Mouse (Mus musculus) cerebellum, postnatal 10 days (tissue): ENCODE data around the gene Abcg8.

Experiments used
- DNase-seq, 2 experiments: peaks; one replicate each; pipeline ENCODE4 v3.0.0; 2021; ENCODE audit warnings: mixed read lengths in 2 of 2

Gene Abcg8

DNA sequence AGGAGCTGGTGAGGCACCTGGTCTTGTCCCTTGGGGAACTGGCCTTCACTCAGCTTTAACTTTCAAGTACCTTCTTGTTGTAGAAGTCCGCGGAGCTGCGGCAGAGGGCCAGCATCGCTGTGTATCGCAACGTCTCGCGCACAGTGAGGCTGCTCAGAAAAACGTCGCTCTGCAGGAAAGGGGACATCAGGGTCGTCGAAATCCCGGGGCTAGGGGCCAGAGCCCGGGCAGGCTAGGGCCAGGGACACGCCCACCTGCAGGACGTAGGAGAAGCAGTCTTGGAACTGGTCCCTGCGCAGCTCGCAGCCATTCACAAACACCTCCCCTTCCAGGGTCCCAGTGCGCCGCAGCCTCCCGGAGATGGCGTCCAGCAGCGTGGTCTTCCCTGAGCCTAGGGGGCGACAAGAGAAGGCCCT lies at the start of gene Abcg8:
Abcg8 (plus strand) TSS at position 352 of the 416 bp plus-strand sequence.
- DNase-seq: peak; percentile 29 to 48

DNA sequence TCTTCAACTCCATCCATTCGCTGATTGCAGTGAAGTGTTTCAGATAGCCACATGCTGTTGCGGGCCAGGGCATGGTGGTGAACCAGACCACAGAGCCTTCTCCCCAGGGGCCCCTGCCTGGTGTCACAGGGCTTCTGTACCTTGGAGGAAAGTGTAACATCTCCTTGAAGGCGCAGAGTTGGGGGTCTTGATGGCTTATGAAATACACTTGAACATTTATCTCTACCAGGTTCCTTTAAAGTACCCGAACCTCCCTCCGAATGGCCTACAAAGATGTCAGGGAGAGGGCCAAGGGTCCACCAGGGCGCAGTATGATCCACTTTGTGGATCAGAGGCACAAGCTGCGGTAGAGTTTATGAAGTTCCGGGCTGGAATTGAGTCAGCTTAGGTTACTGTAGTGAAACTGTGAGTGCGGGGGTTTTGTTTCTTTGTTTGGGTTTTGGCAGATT lies 49.2 kb upstream of the Abcg8 start:
- DNase-seq: peak; percentile 50 to 56

DNA sequence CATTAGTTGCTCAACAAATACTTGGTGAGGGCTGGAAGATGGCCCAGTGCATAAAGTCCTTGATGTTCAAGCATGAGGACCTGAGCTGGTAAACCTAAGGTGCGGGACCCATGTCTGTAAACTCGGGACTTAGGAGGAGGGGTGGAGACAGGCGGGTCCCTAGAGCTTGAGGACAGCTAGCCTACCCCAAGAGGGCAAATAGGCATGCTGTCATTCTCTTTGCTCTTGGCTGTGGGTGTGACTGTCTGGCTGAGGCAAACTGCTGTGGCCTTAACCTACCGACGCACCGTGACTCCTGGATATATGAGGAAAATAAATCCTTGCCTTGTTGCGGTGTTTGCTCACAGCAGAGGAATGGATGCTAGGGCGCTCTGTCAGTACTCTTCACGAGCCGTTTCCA lies 48.4 kb upstream of the Abcg8 start:
- DNase-seq: no peak

DNA sequence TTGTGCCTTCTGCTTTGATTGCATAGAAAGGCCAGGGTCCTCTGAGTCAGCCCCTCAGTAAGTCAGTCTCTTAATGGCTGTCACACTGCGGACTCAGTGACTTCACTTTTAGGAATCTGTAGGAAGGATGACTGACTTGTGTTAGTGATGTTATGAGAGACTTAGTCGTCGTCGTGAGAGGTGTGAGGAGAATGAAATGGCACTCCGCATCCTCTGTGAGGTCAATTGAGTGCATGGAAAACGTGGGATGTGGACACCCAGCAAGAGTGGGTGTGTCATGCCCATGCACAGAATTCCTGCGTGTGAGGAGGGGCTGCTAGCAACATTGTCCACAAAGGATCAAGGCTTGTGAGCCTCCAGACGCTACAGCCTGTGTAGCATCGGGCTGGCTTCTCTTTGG lies 47.5 kb upstream of the Abcg8 start:
- DNase-seq: no peak

DNA sequence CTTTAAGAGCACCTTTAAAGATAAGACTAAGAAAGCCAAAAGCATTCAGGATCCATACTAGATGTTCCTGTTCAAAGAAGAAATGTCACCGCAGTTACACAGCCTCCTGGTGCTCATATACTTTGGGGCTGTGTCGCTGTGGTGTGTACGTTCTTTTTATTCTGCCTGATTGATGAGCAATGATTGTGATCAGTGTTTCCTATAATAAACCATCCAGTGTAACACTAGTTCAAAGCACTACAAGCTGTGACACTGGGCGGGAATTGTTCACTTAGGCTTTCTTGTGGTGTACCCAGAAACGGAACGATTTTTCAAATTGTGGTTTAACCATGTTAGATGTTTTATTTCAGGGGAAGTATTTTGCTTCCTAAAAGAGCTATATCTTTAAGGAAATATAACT lies 44.3 kb upstream of the Abcg8 start:
- no peak for DNase-seq

DNA sequence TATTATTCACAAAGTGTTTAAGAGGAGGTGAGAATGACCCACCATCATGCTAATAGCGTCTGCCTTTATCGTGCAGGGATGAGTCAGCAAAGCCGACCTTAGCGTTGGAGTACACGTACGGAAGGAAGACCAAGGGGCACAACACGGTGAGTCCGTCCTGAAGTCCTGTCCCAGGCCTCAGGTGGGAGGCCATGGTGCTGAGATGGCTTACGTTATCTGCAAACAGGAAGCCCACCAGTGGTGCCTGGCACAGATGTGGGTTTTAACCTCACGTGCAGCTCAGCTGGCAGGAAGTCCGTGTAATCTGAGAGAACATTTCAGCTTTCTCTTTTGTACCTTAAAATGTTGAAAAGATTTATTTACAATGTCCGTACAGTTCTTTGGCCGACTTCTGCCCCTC lies 42.7 kb upstream of the Abcg8 start:
- DNase-seq: no peak

DNA sequence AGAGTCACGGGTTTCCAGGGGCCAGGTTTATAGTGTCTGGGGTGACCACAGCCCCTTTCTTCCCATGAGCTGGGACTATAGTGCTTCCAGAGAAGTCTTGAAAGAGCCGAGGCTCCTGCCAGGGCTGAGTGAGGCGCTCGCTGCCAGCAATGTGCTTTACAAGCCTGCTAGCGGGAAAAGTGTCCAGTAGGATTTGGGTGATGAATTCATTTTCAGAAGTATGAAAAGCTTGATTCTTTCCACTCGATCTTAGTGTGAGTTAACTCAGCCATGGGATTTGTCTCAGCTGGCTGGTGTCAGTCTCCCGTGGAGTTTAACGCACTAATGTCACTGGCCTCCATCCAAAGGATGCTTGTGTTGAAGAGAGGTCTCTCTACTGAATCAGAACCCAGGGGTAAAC lies 39.8 kb upstream of the Abcg8 start:
- peak; percentile 40 to 44 for DNase-seq

DNA sequence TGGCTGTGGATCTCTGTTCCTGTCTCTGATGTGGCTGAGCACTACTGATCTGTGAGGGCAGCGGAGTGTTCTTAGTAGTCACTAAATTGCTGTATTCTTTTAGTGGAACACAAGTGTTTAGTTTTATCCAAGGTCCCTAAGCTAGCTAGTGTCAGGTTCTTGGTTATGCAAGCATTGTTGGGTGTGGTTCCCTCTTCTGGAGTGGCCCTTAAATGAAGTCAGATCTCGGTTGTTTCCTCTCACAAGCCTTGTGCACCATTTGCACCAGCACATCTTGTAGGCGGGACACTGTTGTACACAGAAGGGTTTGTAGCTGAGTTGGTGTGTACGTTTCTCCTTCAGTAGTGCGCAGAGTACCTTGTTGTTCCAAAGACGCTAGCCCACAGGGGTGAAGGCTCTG lies 38.1 kb upstream of the Abcg8 start:
- no peak for DNase-seq

DNA sequence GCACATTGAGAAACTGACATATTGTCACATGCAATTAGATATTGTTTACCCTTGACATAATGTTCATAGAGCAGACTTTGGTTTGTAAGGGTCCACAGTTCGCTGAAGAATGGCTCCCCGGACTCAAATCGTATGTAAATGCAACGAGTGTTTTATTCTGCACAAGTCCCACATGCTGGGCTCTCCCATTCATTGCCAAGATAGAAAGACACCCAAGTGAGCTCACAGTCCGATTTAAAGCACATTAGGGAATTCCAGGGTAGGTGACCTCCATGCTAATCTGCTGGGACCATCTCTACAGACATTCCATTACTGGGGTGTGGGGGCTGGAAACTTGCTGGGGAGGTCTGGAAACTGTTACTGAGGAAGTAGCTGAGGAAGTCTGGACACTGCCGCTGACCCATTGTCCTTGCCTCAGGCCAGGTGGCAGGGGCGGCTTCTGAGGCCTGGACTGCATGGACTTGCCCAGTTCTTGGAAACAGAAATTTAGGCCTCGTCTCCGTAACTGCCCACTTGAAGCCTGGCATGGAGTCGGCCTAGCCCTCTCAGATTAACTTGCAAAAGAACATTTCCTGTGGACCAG lies 36.2 kb upstream of the Abcg8 start:
- no peak for DNase-seq

DNA sequence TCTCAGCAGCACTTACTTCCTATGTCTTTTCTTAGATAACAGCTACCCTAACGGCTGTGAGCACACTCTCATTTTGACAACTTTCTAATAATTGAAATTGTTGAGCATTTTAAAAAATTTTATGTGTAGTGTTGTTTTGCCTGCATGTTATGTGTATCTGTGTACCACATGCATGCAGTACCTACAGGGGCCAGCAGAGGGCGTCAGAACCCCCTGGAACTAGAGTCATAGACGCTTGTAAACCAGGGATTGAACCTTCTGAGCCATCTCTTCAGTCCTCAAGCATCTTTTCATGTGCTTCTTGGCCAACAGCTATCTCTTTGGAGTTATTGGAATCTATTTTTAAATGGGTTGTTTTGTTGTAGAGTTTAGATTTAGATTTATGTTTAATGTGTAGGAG lies 34.2 kb upstream of the Abcg8 start:
- DNase-seq: peak; percentile 62 to 74

DNA sequence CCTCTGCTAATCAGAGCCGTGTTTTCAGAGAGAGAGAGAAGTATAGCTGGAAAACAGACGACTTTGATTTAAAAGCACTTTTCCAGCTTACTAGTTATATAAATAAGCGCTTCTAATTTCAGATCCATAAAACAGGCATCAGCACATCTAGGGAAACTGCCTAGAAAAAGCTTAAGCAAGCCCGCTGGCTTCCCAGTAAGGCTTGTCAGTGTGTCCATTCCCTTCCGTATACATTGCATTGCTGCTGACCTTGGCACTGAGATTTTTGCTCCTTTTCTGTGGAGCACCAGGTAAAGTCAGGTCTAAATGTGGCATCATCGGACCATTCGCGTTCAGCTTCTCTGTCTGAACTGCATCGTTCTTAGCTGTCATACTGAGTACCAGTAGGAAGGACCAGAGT lies 33.8 kb upstream of the Abcg8 start:
- DNase-seq: no peak

DNA sequence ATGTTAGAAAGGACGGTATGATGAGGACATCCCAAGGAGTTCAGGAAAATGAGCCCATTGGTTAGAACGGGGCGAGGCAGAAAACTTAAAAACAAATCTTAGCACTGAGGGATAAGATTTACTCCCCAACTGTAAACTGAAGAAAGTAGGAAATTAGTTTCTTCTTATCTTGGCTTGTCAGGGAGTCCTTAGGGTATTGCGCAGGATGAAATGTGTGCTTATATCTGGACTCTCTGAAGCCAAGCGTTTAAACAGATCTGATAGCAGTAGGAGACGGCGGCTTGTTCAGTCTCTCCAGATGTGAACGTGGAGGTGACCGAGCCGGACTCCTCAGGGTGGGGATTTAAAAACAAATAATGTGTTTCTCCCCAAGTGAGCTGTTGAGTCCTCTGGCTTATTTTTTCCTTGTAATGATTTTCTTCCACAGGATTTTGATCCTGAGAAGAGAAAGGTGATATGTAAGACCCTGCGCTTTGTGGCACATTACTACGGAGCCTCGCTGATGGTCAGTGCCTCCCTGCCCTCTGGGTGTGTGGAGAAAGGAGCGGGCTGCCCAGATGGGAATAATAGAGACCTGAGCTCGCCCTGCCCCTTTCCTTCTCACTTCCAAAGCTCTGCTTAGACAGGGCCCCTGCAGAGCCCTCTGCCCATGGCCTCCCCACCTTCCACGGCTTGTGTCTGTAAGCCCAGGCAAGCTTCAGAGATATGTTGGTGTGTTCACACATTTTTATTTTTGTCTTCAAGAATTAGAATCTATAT lies 31.6 kb upstream of the Abcg8 start:
- peak in 1 of 2 experiments; percentile 22 for DNase-seq

DNA sequence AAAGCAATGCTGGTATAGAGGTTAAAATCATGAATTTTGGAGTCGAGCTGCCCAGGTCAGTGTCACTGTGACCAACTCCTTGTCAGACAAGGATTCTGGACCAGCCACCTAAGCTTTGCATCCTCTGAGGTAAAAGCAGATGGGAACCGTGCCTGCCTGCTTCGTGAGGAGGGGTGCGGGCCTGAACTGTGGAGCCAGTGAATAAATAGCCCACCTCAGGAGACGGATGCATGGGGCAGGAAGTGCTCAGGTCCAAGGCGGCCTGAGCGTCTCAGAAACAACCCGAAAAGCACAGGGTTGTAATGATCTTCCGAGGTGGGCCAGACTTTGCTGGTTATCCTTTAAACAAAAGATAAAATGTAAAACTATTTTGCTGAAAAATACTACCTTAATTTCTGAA lies 31.0 kb upstream of the Abcg8 start:
- no peak for DNase-seq

DNA sequence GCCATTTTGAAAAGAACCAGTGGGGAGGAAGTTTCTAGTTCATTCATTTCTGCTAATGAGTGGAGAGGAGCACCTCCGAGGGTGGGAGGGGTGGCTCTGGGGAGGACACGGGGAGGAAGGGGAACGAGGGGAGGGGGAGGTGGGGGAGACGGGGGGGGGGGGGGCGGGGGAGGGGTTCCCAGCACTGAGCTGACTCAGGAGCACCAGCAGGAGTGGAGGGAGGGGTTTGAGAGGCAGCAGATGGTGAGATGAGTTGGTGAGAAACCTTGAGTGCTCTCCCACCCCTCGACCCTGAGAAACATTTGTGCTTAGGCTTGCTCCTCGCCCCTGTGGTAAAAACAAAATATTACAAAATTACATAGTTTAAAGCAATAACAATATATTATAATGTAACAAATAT lies 30.2 kb upstream of the Abcg8 start:
- peak in 1 of 2 experiments; percentile 39 for DNase-seq

DNA sequence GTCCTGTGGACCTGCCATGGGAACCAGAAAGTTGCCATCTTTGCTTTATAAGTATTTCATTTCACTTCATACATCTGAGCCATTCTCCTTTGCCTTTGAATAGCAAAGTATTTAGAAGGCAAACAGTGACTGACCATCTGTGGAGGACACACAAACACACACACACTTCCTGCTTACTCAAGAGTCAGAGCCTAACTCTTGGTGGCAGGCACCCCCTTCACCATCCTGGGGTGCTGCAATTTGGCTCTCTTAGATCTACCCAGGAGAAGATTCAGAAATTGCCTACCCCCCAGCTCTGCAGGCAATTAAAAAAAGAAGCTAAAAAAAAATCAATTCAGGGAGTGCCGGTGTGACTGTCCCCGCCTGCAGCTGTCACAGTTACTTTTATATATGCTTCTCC lies 29.6 kb upstream of the Abcg8 start:
- no peak for DNase-seq

DNA sequence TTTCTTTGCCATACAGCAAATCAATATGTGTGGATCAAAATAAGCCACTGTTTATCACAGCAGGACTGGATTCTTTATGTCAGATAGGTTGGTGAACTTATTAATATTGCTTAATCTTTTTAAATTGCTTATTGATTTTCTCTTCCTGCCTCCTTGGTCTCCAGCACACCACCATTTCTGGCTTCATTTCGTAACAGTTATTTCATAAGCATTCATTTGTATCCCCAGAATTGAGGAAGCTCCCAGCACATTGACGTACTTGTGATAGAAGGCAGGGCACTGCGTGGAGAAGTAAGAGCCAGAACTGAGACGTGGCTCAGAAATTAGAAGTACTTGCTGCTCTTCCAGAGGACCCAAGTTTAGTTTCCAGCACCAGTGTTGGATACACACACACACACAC lies 28.5 kb upstream of the Abcg8 start:
- DNase-seq: no peak

DNA sequence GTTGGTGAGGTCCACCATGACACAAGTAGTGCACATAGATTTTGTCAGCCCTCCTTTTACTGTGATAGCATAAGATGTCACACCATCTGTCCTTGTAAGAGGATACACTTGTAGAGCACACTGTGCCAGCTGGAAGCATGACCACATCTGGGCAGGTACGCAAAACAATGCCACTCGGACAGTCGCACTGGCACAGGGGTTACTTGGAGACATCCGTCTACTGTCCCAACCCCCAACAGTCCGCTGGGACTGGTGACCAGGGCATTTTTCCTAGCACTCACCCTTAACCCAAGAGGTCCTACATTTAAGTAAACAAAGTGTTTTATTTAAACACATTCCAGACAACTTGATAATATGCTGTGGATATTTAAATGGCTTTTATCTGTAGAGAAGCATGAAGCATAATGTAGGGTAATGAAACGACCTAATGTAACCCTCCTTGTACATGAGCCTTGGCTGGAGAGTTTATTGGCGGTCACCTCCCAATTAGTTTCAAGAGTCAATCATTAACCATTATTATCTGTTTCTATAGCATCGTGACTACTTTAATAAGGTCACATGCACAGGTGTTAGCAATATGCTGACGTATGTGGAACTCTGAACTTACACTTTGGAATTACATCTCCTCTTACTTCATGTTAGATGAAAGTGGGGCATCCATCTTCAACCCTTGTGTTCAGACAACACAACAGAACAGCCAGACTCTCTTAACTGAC lies 25.6 kb upstream of the Abcg8 start:
- DNase-seq: no peak

DNA sequence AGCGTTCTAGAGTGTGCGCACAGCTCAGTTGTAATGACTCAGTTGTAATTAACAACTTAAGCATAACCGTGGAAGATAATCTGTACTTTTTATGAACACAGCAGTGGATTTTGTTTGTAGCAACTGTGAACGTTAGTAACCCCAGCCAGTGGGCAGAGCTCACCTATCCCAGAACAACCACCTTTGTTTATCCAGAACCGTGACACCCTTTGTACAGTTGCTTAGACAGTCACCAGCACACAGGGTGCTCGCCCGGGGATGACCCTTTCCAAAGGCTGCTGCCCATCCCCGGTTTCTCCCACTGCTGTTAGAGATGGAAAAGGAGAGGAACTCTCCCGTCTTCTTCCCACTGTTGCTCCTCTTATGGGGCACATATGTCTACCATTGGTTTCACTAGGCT lies 22.6 kb upstream of the Abcg8 start:
- no peak for DNase-seq

DNA sequence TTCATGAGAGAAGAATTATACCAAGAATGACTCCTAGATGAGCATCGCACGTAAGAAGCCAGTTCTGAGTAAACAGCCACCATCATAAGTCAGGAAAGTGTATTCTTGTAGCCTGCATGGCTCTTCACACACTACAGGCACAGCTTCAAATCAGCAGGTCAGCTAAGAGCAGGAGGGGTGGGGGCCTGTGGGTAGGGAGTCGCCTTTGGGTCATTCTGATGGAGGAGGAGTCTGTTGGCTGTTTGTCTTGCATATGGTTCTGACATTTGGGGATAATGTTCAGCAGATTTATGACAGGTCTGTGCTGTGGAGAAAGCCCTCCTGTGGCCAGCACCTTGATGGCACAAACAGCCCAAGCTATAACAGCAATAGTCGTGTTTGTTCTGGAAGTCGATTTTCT lies 19.9 kb upstream of the Abcg8 start:
- no peak for DNase-seq

DNA sequence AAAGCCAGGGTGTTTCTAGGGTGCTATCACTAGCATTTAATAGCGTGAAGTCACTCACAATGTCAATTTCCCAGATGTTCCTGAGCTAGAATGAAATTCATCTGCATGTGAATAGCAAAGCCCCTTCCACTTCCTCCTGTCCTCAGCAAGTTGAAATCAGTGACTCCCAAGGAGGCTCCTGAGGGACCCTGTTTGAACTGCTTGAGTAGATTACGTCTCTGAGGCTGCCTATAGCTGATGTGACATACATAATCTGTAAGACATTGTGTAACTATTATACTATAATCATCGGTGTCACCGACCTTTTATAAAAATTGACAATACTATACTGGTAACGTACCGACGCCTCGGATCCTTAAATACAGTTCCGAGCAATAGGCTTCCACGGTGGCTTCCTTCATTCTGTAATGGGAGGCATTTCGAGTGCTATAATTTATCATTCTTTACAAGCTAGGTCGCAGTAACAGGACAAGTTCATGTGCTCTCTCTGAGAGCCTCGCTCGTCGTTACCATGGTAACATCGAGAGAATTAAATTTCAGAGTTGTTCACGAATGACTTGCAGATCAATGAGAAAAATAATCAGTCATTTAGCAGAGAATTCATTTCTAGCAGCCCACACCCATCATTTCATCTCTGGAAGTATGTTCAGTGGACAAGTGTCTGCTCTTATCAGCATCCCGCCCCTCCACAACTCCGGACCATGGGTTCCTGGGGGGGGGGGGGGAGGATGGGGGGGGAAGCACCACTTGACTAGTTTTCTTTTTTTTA lies 19.3 kb upstream of the Abcg8 start:
- no peak for DNase-seq

DNA sequence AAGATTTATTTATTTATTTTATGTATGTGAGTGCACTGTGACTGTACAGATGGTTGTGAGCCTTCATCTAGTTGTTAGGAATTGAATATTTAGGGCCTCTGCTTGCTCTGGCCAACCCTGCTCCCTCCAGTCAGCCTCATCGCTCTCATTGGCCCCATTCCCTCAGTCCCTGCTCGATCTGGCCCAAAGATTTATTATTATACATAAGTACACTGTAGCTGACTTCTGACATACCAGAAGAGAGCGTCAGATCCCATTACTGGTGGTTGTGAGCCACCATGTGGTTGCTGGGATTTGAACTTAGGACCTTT lies 18.7 kb upstream of the Abcg8 start:
- DNase-seq: no peak

DNA sequence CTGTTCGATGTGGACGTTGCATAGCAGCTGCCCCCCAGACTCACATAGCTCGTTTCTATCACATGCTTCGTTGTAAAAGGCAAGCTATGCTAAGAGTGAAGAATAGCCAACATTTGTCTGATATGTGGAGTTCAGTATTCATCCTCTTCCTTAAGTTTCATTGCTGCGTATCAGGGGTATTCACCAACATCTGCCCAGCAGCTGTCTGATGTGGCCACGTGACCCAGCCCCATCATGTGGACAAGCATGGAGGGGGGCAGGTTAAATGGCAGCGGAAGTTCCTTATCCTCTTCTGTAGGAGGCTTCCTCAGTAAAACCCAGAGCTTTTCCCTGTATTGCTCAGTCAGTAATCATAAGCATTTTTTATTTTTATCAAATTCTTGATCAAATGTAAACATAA lies 18.3 kb upstream of the Abcg8 start:
- no peak for DNase-seq

DNA sequence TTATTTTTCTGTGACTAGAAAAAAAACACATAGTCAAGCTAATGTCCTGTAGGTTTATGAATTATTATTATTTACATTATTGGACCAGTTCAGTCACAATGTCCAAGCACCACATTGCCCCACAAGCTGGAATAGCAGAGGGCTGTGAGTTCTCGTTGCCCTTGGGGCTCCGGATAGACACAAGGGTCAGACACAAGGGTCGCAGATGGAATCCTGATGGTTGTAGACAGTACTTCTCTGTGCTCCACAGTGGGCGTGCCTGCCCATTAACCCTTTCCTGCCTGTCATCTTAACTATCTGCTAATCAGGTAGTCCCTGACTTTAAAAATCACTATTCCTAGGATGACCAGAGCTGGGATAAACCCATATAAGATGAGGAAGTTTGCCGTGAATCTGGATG lies 17.9 kb upstream of the Abcg8 start:
- no peak for DNase-seq

DNA sequence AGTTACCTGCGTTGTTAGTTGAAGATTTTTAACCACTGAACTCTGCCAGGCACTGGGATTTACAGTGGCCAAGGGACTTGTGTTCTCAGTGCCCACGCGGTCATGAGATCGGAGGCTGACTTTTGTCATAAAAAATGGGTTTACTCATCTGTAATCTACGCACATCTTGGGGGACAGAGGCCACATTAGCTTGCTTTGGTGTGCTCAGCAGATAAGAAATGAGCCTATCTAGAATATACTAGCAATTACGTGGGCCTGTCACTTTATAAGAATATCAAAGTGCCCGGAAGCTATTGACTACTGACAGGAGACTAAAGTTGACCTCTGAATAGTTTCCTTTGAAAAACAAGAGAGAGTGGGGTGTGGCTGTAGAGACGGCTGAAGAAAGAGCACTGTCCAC lies 17.2 kb upstream of the Abcg8 start:
- no peak for DNase-seq
